Mouse (Mus musculus): ENCODE measurements around the gene Sccpdh. TPM values are rescaled to one million over a fixed set of nuclear protein-coding genes. Genes with fewer than 3 reads are reported as not detected.
A peak's percentile ranks its signal among the peaks of the same experiment; 100 is the strongest.

Gene Sccpdh
- polyA plus RNA-seq (2011; ENCODE audit: insufficient read length, low read depth, missing spikeins) = 38.8 and 41.1 TPM in 2 replicates

- Histone ChIP-seq H3K4me3 (ENCODE audit: insufficient read depth, low read length) (peak within 1 kb of the TSS; percentile 76), H3K27ac (ENCODE audit: insufficient read depth, low read length) (no peak within 1 kb of the TSS)
- TF ChIP-seq CTCF (IDR thresholded peaks at IDR 0.05; ENCODE audit: borderline replicate concordance, insufficient read depth, low read length) (no peak), POLR2A (IDR thresholded peaks at IDR 0.05; ENCODE audit: low read depth, low read length) (peak; percentile 70)
Observed at GRCm38 (mm10) chr1:179668013-179668805, at the start of gene Sccpdh. Gene Sccpdh, plus strand, starts transcription at chr1:179668210.

DNA sequence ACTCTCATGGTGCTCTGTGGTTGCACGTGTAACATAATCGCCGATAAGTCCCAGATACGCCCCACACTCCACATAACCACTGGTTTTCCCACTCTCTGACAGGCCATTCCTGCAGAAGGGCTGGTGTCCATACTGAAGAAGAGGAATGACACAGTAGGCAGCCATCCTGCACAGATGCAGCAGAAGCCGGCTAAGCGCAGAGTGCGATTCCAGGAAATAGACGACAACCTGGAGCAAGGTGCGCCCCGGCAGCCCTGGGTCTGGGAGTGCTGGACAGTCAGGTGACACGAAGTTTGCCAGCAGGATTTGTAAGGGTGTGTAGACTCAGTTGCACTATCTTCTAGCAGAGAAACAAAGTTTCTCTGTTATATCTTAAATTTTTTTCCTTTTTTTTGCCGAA lies 45.3 kb upstream of the Sccpdh start:
- TF ChIP-seq POLR2A (IDR thresholded peaks at IDR 0.05; ENCODE audit: low read depth, low read length) (no peak), CTCF (IDR thresholded peaks at IDR 0.05; ENCODE audit: borderline replicate concordance, insufficient read depth, low read length) (no peak)
- no peak overlapping the region for H3K27ac ChIP-seq (ENCODE audit: insufficient read depth, low read length)
- no peak overlapping the region for H3K4me3 ChIP-seq (ENCODE audit: insufficient read depth, low read length)
- no peaks in the 10 kb centered on the region for H3K4me1 ChIP-seq (ENCODE audit: control insufficient read depth, insufficient read depth, low read length)

More at GRCm38 (mm10) chr1:179668013-179668805, at the start of gene Sccpdh:
- H3K4me1 ChIP-seq (ENCODE audit: control insufficient read depth, insufficient read depth, low read length) = no peaks in the 10 kb centered on the region

GRCm38 (mm10) chr1:179623657-179624056 lies 44.4 kb upstream of the Sccpdh start:
- Histone ChIP-seq H3K4me3 (ENCODE audit: insufficient read depth, low read length) (no peak overlapping the region), H3K4me1 (ENCODE audit: control insufficient read depth, insufficient read depth, low read length) (no peaks in the 10 kb centered on the region), H3K27ac (ENCODE audit: insufficient read depth, low read length) (no peak overlapping the region)
- TF ChIP-seq CTCF (IDR thresholded peaks at IDR 0.05; ENCODE audit: borderline replicate concordance, insufficient read depth, low read length) (no peak; the same call in 1 of the 2 replicates), POLR2A (IDR thresholded peaks at IDR 0.05; ENCODE audit: low read depth, low read length) (no peak)

DNA sequence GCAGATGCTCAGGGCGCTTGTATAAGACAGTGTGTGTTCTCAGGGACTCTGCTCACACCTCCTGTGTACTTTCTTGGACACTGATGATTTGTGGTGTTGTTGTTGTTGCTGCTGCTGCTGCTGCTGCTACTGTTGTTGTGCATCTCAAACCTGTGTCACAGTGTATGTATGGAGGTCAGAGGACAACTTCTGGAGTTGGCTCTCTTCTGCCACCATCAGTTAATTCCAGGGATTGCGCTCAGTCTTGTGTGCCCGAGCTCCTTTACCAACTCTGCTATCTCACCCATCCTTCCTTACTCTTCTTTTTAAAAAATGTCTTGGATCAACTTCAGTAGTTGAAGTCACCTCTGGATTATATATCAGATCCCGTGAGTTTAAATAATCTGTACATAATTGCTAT lies 43.7 kb upstream of the Sccpdh start:
- Histone ChIP-seq H3K4me1 (ENCODE audit: control insufficient read depth, insufficient read depth, low read length) (no peaks in the 10 kb centered on the region), H3K4me3 (ENCODE audit: insufficient read depth, low read length) (no peak overlapping the region), H3K27ac (ENCODE audit: insufficient read depth, low read length) (no peak overlapping the region)
- no peak for TF ChIP-seq POLR2A (IDR thresholded peaks at IDR 0.05; ENCODE audit: low read depth, low read length)
- 0 out of 2 replicates have a peak, but pooled peaks have one; percentile 23 for TF ChIP-seq CTCF (IDR thresholded peaks at IDR 0.05; ENCODE audit: borderline replicate concordance, insufficient read depth, low read length)

GRCm38 (mm10) chr1:179627855-179628254 lies 40.2 kb upstream of the Sccpdh start:
- Histone ChIP-seq H3K4me1 (ENCODE audit: control insufficient read depth, insufficient read depth, low read length) (no peaks in the 10 kb centered on the region), H3K4me3 (ENCODE audit: insufficient read depth, low read length) (no peak overlapping the region), H3K27ac (ENCODE audit: insufficient read depth, low read length) (no peak overlapping the region)
- TF ChIP-seq POLR2A (IDR thresholded peaks at IDR 0.05; ENCODE audit: low read depth, low read length) = no peak
- no peak for TF ChIP-seq CTCF (IDR thresholded peaks at IDR 0.05; ENCODE audit: borderline replicate concordance, insufficient read depth, low read length)

DNA sequence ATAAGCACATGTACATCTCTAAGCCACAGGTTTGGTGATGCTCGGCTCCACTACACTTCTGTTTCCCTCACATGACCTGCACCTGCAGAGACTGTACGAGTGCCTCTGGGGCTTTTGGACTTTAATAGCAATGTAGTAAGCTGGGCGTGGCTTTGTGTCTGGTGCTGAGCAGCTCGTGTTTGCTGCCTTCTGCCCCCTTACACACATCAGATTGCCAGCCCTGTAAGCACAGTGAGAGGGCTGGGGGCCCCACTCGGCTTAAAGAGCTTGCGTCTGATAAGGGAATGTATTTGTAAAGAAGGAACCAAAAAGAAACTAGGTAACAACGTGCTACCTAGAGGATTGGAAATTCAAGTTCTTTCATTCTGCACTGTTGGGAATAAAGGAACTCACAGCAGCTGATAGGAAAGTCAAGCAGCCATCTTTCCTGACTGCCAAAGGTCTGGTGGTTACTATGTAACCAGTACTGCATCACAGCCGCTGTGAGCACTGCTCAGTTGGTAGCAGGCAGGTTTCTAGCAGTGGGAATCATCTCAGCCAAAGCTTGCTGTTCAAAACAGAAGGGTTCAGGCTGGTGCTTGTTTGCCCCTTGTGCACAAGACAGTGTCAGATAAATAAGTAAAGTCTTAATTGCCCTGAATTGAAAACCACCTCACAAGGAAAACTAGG lies 39.4 kb upstream of the Sccpdh start:
- TF ChIP-seq POLR2A (IDR thresholded peaks at IDR 0.05; ENCODE audit: low read depth, low read length) = no peak
- TF ChIP-seq CTCF (IDR thresholded peaks at IDR 0.05; ENCODE audit: borderline replicate concordance, insufficient read depth, low read length) = no peak
- H3K4me1 ChIP-seq (ENCODE audit: control insufficient read depth, insufficient read depth, low read length) = no peaks in the 10 kb centered on the region
- no peak overlapping the region for H3K27ac ChIP-seq (ENCODE audit: insufficient read depth, low read length)
- H3K4me3 ChIP-seq (ENCODE audit: insufficient read depth, low read length) = no peak overlapping the region

DNA sequence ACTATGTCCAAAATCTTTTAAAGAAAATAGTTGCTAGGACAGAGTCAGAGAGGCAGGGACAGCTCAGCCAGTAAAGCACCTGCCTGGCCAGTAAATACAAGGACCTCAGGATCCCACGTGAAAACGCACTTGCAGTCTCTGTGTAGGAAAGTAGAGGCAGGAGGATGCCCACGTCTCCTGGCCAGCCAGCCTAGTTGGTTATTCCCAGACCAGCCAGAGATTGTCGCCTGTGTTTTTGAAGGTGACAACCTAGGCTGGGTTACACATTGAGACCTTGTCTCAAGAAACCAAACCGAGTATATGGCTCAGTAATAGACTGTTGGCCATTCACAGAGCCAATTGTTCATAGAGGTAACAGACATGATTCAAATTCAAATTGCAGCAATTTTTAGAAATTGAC lies 38.7 kb upstream of the Sccpdh start:
- no peak overlapping the region for H3K4me3 ChIP-seq (ENCODE audit: insufficient read depth, low read length)
- no peak overlapping the region for H3K27ac ChIP-seq (ENCODE audit: insufficient read depth, low read length)
- TF ChIP-seq CTCF (IDR thresholded peaks at IDR 0.05; ENCODE audit: borderline replicate concordance, insufficient read depth, low read length) (no peak), POLR2A (IDR thresholded peaks at IDR 0.05; ENCODE audit: low read depth, low read length) (no peak)
- no peaks in the 10 kb centered on the region for H3K4me1 ChIP-seq (ENCODE audit: control insufficient read depth, insufficient read depth, low read length)

DNA sequence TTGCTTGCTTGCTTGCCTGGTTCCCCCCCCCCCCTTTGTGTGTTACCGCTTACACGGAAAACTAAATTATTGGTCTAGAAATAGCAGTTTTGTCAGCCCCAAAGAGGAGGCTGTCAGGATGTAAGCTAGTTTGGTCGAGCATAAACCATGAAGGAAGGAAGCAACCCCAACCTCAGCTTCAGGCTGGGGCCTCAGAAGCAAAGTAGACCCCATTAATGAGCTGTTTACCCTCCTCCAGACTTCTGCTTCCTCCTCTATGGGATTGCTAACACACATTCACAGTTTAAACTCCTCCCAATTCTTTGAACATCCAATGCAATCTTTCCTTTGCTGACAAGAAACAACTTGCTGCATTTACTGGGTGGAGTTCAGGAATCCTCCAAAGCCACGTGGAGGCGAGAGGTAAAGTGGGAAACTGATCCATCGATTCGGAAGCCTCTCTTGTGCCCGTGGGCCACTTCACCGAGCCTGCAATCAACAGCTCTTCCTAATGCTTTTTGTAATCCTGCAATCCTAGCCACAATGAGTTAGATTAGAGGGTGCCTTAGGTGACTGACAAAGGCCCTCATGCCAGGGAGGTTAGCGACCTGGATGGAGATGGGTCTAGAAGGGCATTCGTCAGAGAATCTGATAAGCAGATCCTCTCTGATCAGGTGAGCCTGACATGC lies 35.1 kb upstream of the Sccpdh start:
- no peak overlapping the region for H3K4me3 ChIP-seq (ENCODE audit: insufficient read depth, low read length)
- no peaks in the 10 kb centered on the region for H3K4me1 ChIP-seq (ENCODE audit: control insufficient read depth, insufficient read depth, low read length)
- no peak overlapping the region for H3K27ac ChIP-seq (ENCODE audit: insufficient read depth, low read length)
- TF ChIP-seq POLR2A (IDR thresholded peaks at IDR 0.05; ENCODE audit: low read depth, low read length) (no peak), CTCF (IDR thresholded peaks at IDR 0.05; ENCODE audit: borderline replicate concordance, insufficient read depth, low read length) (no peak)

DNA sequence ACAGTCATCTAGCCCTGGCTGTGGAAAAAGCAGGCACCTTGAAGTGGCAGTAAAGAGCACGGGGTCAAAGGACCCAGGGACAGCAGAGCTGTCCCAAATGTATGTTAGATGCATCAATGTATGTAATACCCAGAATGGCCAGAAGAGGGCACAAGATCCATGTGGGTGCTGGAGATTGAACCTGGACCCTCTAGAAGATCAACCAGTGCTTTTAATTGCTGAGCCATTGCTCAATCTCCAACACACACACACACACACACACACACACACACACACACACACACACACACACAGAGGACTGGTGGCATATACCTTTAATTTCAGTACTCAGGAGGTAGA lies 34.6 kb upstream of the Sccpdh start:
- no peak overlapping the region for H3K27ac ChIP-seq (ENCODE audit: insufficient read depth, low read length)
- H3K4me1 ChIP-seq (ENCODE audit: control insufficient read depth, insufficient read depth, low read length) = no peaks in the 10 kb centered on the region
- no peak for TF ChIP-seq CTCF (IDR thresholded peaks at IDR 0.05; ENCODE audit: borderline replicate concordance, insufficient read depth, low read length)
- TF ChIP-seq POLR2A (IDR thresholded peaks at IDR 0.05; ENCODE audit: low read depth, low read length) = no peak
- H3K4me3 ChIP-seq (ENCODE audit: insufficient read depth, low read length) = no peak overlapping the region

All from embryonic fibroblast, embryonic 13.5 days (primary cell).